Mouse (Mus musculus): ENCODE results near the gene Capza2. TPM values are rescaled to one million over a fixed set of nuclear protein-coding genes. Genes with fewer than 3 reads are reported as not detected.

Capza2 gene
- polyA plus RNA-seq, 1 experiment from 2014 or later: 238 TPM

DNA sequence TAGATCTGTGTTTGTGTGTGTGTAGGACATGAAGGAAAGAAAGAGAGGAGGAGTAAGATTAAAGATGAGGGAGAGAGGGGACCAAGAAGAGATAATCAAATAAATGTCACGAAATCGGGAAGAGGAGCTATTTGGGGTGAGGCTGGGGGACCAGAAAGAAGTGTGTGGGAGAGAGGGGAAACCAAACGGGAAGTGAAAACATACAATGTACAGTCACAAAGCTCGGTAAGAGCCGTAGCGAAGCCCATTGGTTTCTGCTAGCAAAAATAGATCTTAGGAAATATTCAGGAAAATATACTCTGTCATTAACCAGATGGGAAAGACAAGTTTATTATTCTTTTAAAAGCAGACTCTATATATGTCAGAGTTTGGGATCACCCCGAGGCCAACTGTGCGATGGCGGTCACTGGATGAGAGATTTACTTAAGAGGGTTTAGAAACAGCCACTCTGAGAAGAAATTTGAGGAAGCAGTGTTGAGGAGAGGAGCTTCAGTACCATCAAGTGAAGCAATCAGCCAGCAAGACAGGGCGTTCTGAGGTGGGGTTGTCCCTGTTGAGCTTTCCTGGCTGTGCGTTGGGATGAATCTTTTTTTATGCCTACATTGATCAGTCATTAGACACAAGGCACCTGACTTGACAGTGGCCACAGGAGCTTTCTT is 24.6 kb upstream of the Capza2 start:
- no peaks in the 10 kb centered on the region for H3K9me3 ChIP-seq (ENCODE audit: control insufficient read depth, low read length)

DNA sequence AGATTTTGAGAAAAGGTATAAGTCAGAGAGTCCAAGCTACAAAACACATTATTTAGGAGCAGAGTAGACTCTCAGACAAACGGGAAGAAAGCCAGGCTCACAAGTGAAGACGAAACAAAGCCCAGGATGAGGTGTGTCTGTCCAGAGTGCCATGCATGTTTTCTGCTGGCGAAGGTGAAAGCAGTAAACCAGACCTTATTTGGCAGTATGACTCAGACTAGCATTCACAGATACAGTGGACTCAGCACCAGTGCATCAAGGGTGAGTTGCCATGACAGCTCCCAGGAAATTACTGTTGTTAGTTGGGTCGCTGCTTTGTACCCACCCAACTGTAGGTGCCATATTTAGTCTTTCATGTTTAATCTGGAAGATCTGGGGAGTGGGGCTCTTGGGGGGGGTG is 23.4 kb upstream of the Capza2 start:
- H3K4me3 ChIP-seq (ENCODE audit: low read length): no peak overlapping the region
- H3K4me2 ChIP-seq (replicated peaks; ENCODE audit: low read depth, low read length): no peak overlapping the region
- ATAC-seq (ENCODE audit: low FRiP score, low TSS enrichment): no peak
- no peaks in the 10 kb centered on the region for H3K9me3 ChIP-seq (ENCODE audit: control insufficient read depth, low read length)
- no peak overlapping the region for H3K9ac ChIP-seq (ENCODE audit: low read depth, low read length)
- WGBS: 83% methylated on average over 4 of the region's 4 CpGs
- no peak overlapping the region for H3K27ac ChIP-seq (ENCODE audit: low read depth, low read length)
- no peaks in the 10 kb centered on the region for H3K27me3 ChIP-seq (ENCODE audit: control insufficient read depth, insufficient read depth, low read length)
- no peaks in the 10 kb centered on the region for H3K4me1 ChIP-seq (ENCODE audit: control insufficient read depth, insufficient read depth, low read length)
- H3K36me3 ChIP-seq (ENCODE audit: control insufficient read depth, insufficient read depth, low read length): no peaks in the 10 kb centered on the region

More for the DNA sequence above, 24.6 kb upstream of the Capza2 start:
- Histone ChIP-seq H3K9ac (ENCODE audit: low read depth, low read length) (no peak overlapping the region), H3K4me1 (ENCODE audit: control insufficient read depth, insufficient read depth, low read length) (no peaks in the 10 kb centered on the region), H3K36me3 (ENCODE audit: control insufficient read depth, insufficient read depth, low read length) (no peaks in the 10 kb centered on the region), H3K4me3 (ENCODE audit: low read length) (no peak overlapping the region), H3K27me3 (ENCODE audit: control insufficient read depth, insufficient read depth, low read length) (no peaks in the 10 kb centered on the region), H3K4me2 (replicated peaks; ENCODE audit: low read depth, low read length) (no peak overlapping the region), H3K27ac (ENCODE audit: low read depth, low read length) (no peak overlapping the region)
- ATAC-seq (ENCODE audit: low FRiP score, low TSS enrichment): no peak
- 86% methylated on average over 11 of the region's 11 CpGs for WGBS

DNA sequence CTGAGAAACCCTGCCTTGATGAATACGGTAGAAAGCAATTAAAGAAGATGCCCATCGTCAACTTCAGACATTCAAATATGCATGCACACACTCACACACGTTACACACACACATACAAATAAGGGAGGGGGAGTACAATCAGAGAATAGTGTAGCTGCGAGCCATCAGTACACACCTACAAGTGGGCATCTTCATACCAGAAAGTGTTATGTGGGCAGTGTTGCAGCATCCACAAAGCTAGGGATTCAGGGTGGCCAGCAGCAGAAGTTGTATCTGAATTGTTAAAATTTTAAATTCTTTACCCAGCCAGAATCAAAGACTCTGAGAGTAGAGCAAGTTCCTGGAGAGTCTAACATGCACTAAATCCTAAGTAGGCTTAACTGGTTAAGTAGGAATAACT is 15.2 kb upstream of the Capza2 start:
- no peak overlapping the region for H3K4me2 ChIP-seq (replicated peaks; ENCODE audit: low read depth, low read length)
- 84% methylated on average over 4 of the region's 4 CpGs for WGBS

DNA sequence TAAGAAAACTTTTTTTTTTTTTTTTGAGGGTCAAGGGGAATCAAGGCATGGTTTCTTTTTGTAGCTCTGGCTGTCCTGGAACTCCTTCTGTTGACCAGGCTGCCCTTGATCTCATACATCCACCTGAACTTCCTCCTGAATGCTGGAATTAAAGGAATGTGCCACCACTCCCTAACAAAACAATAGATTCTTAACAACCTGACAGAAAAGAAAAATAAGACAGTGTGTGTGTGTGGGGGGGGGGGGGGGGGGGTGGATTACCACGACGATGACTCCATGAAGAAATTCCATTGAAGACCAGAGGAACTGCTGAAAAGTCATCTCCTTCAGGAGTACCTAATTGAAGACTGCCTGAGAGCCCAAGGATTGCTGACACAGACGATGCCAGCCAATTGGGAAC is 14.6 kb upstream of the Capza2 start:
- Histone ChIP-seq H3K4me1 (ENCODE audit: control insufficient read depth, insufficient read depth, low read length) (no peaks in the 10 kb centered on the region), H3K4me2 (replicated peaks; ENCODE audit: low read depth, low read length) (no peak overlapping the region), H3K27me3 (ENCODE audit: control insufficient read depth, insufficient read depth, low read length) (no peaks in the 10 kb centered on the region), H3K27ac (ENCODE audit: low read depth, low read length) (no peak overlapping the region), H3K9ac (ENCODE audit: low read depth, low read length) (no peak overlapping the region), H3K36me3 (ENCODE audit: control insufficient read depth, insufficient read depth, low read length) (no peaks in the 10 kb centered on the region), H3K9me3 (ENCODE audit: control insufficient read depth, low read length) (no peaks in the 10 kb centered on the region), H3K4me3 (ENCODE audit: low read length) (no peak overlapping the region)
- 53% methylated on average over 3 of the region's 3 CpGs for WGBS
- no peak for ATAC-seq (ENCODE audit: low FRiP score, low TSS enrichment)

More for the DNA sequence above, 15.2 kb upstream of the Capza2 start:
- no peak for ATAC-seq (ENCODE audit: low FRiP score, low TSS enrichment)
- H3K4me1 ChIP-seq (ENCODE audit: control insufficient read depth, insufficient read depth, low read length): no peaks in the 10 kb centered on the region
- H3K4me3 ChIP-seq (ENCODE audit: low read length): no peak overlapping the region
- no peak overlapping the region for H3K27ac ChIP-seq (ENCODE audit: low read depth, low read length)
- H3K36me3 ChIP-seq (ENCODE audit: control insufficient read depth, insufficient read depth, low read length): no peaks in the 10 kb centered on the region
- H3K9ac ChIP-seq (ENCODE audit: low read depth, low read length): no peak overlapping the region
- no peaks in the 10 kb centered on the region for H3K9me3 ChIP-seq (ENCODE audit: control insufficient read depth, low read length)
- H3K27me3 ChIP-seq (ENCODE audit: control insufficient read depth, insufficient read depth, low read length): no peaks in the 10 kb centered on the region

DNA sequence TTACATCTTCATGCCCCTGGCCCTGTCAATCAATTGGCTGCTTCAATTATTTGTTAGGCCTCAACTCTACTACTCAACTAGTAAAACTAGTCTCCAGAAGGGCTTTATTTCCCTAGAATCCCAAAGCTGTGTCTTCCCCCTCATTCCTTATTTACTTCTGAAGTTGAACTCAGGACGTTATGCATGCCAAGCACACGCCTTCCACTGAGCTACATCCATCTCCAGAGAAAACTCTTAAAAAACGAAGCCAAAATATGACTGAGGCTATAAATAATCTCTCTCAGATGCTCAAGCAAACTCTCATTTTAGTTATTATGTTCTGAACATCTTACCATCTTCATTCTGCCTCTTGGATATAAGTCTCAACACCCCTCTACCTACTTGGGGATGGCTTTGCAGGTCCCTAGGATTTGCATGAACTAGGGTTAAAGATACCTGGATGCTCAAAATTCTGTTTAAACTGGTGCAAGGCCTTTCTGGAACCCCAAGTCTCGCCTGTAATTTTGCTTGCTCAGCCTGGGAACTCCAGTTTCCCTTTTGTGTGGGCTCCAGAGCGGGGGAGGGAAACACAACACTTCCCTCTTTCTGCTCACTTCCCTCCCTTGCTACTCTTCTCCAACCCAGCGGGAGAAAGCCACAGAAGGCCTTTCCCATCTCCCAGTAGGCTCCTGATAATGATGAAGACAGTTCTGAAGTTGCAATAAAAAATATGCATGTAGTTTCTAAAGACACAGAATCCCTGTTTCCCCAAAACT is 7.2 kb upstream of the Capza2 start:
- no peak for ATAC-seq (ENCODE audit: low FRiP score, low TSS enrichment)
- WGBS: 63% methylated on average over 6 of the region's 6 CpGs
- Histone ChIP-seq H3K4me3 (ENCODE audit: low read length) (no peak overlapping the region), H3K36me3 (ENCODE audit: control insufficient read depth, insufficient read depth, low read length) (no peaks in the 10 kb centered on the region), H3K9ac (ENCODE audit: low read depth, low read length) (no peak overlapping the region), H3K4me1 (ENCODE audit: control insufficient read depth, insufficient read depth, low read length) (no peaks in the 10 kb centered on the region), H3K9me3 (ENCODE audit: control insufficient read depth, low read length) (no peaks in the 10 kb centered on the region), H3K27ac (ENCODE audit: low read depth, low read length) (no peak overlapping the region), H3K27me3 (ENCODE audit: control insufficient read depth, insufficient read depth, low read length) (no peaks in the 10 kb centered on the region), H3K4me2 (replicated peaks; ENCODE audit: low read depth, low read length) (no peak overlapping the region)

DNA sequence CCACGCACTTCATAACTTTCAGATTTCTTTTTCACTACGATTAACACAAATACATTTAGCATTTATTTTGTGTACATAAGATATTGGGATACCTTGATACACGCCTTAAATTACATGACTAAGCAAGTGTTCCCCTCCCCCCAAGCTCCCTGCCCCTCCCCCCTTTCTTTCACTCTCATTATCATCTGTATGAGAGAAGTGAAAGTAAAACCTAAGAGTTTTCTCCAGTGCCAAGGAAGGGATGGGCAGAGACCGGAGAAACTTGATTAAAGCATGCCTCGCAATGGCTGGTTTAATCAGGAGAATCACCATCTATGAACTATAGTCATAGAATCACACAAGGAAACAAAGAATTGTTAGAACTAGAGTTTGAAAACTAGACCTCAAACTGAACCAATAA is 6.3 kb upstream of the Capza2 start:
- H3K4me3 ChIP-seq (ENCODE audit: low read length): no peak overlapping the region
- WGBS: 72% methylated on average over 5 of the region's 5 CpGs
- no peaks in the 10 kb centered on the region for H3K27me3 ChIP-seq (ENCODE audit: control insufficient read depth, insufficient read depth, low read length)
- no peaks in the 10 kb centered on the region for H3K9me3 ChIP-seq (ENCODE audit: control insufficient read depth, low read length)
- no peaks in the 10 kb centered on the region for H3K36me3 ChIP-seq (ENCODE audit: control insufficient read depth, insufficient read depth, low read length)
- no peak overlapping the region for H3K4me2 ChIP-seq (replicated peaks; ENCODE audit: low read depth, low read length)
- H3K9ac ChIP-seq (ENCODE audit: low read depth, low read length): no peak overlapping the region
- no peaks in the 10 kb centered on the region for H3K4me1 ChIP-seq (ENCODE audit: control insufficient read depth, insufficient read depth, low read length)
- no peak overlapping the region for H3K27ac ChIP-seq (ENCODE audit: low read depth, low read length)
- ATAC-seq (ENCODE audit: low FRiP score, low TSS enrichment): no peak

DNA sequence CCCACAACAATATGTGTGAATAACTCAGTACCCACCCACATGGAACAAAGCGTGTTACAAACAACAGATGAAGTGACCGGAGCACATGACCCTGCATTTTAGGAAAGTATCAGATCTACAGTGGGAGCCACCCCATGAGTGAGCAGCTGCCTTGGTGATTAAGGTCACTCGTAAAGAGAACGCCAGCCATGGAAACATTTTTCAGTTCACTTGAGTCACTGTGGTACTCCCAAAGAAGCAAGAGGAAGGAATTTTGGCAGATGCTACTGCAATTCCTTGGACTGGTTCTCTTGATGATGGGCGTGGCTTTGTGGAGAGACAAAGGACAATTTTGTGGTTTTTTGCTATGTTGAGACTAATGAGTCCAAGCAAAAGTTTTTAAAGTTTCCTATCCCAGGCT is 4.4 kb upstream of the Capza2 start:
- ATAC-seq (ENCODE audit: low FRiP score, low TSS enrichment): no peak
- 84% methylated on average over 5 of the region's 5 CpGs for WGBS
- Histone ChIP-seq H3K27ac (ENCODE audit: low read depth, low read length) (no peak overlapping the region), H3K36me3 (ENCODE audit: control insufficient read depth, insufficient read depth, low read length) (no peaks in the 10 kb centered on the region), H3K4me1 (ENCODE audit: control insufficient read depth, insufficient read depth, low read length) (no peaks in the 10 kb centered on the region), H3K9me3 (ENCODE audit: control insufficient read depth, low read length) (no peaks in the 10 kb centered on the region), H3K27me3 (ENCODE audit: control insufficient read depth, insufficient read depth, low read length) (no peaks in the 10 kb centered on the region), H3K4me3 (ENCODE audit: low read length) (no peak overlapping the region), H3K9ac (ENCODE audit: low read depth, low read length) (no peak overlapping the region), H3K4me2 (replicated peaks; ENCODE audit: low read depth, low read length) (no peak overlapping the region)

DNA sequence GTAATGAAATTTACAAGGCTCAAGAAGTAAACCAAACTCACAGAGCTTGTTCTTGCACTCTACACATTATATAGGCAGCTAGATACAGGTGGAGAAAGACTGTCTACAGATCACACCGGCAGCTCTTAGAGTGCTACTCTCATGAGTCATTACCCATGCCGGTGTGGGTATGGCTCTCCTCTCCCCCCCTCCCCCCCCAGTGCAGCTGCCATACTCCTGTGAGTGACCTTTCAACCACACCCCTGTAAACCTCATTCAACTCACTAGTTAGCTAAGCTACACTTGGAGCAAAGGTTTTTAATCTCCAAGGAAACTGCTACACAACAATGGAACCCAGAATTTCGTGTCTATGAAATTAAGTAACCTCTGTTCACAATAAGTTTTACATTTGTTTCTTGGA is 2.2 kb upstream of the Capza2 start:
- no peak overlapping the region for H3K27ac ChIP-seq (ENCODE audit: low read depth, low read length)
- no peak overlapping the region for H3K4me2 ChIP-seq (replicated peaks; ENCODE audit: low read depth, low read length)
- H3K36me3 ChIP-seq (ENCODE audit: control insufficient read depth, insufficient read depth, low read length): no peaks in the 10 kb centered on the region
- H3K4me3 ChIP-seq (ENCODE audit: low read length): no peak overlapping the region
- no peak for ATAC-seq (ENCODE audit: low FRiP score, low TSS enrichment)
- WGBS: 73% methylated on average over 3 of the region's 3 CpGs
- H3K4me1 ChIP-seq (ENCODE audit: control insufficient read depth, insufficient read depth, low read length): no peaks in the 10 kb centered on the region
- no peaks in the 10 kb centered on the region for H3K27me3 ChIP-seq (ENCODE audit: control insufficient read depth, insufficient read depth, low read length)
- no peaks in the 10 kb centered on the region for H3K9me3 ChIP-seq (ENCODE audit: control insufficient read depth, low read length)
- H3K9ac ChIP-seq (ENCODE audit: low read depth, low read length): no peak overlapping the region

DNA sequence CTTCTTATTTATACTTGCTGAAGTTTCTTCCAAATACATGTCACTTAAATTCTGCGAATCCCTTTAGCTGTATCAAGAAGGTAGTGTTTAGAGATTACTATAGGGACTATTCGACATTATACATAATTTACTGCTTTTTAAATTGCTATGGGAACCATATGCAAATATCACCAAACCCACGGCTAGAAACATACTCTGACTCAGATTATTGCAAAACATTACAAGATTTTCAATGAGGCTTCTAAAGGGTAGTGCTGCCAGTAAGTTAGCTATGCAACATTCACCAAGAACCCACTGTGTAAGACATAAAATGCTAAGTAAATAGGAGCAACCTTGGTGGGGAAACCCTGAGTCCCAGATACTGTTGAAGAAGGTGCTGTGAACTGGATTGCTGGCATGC is 1.0 kb upstream of the Capza2 start:
- H3K4me3 ChIP-seq (ENCODE audit: low read length): no peak overlapping the region
- no peaks in the 10 kb centered on the region for H3K4me1 ChIP-seq (ENCODE audit: control insufficient read depth, insufficient read depth, low read length)
- H3K4me2 ChIP-seq (replicated peaks; ENCODE audit: low read depth, low read length): no peak overlapping the region
- H3K9me3 ChIP-seq (ENCODE audit: control insufficient read depth, low read length): no peaks in the 10 kb centered on the region
- H3K9ac ChIP-seq (ENCODE audit: low read depth, low read length): no peak overlapping the region
- H3K27ac ChIP-seq (ENCODE audit: low read depth, low read length): no peak overlapping the region
- H3K27me3 ChIP-seq (ENCODE audit: control insufficient read depth, insufficient read depth, low read length): no peaks in the 10 kb centered on the region
- no peaks in the 10 kb centered on the region for H3K36me3 ChIP-seq (ENCODE audit: control insufficient read depth, insufficient read depth, low read length)
- no peak for ATAC-seq (ENCODE audit: low FRiP score, low TSS enrichment)
- WGBS: 82% methylated on average over 3 of the region's 3 CpGs
